Mouse (Mus musculus) heart, embryonic 14.5 days (tissue): ENCODE measurements at regions not wholly inside any gene's neighbourhood (a gene's known extent, or its start where the extent isn't known, plus 50 kb on each side); places are given as distances from the start of the nearest gene placed in this dataset.

ENCODE experiments used
- ATAC-seq: fragments of 200-750 bp; cut with Nextera tagmentation; 2 replicates; pipeline ENCODE4 v1.8.0; 2017; ENCODE audit warnings: low read depth, moderate TSS enrichment; ENCODE audit not compliant: insufficient number of reproducible peaks, insufficient read depth, low FRiP score
- H3K27ac ChIP-seq, 2 experiments: fragments of 200-500 bp in 1 of 2; fragments of 300-500 bp in 1 of 2; sonication (generic) in 1 of 2; replicated peaks in 1 of 2; 2 replicates each; pipeline ENCODE4 v1.5.1; 2012 to 2014; ENCODE audit warnings: low read depth in 2 of 2, low read length in 2 of 2, control low read depth in 1 of 2, mild to moderate bottlenecking in 1 of 2, mixed read lengths in 1 of 2; ENCODE audit not compliant: control insufficient read depth in 1 of 2, insufficient read depth in 1 of 2
- H3K27me3 ChIP-seq: fragments of 300-500 bp; sonication (generic); 2 replicates; pipeline ENCODE4 v1.6.1; 2014; ENCODE audit warnings: mild to moderate bottlenecking, low read length, control low read depth; ENCODE audit not compliant: control insufficient read depth, insufficient read depth
- H3K36me3 ChIP-seq: fragments of 300-500 bp; sonication (generic); 2 replicates; pipeline ENCODE4 v1.6.1; 2014; ENCODE audit warnings: mild to moderate bottlenecking, control low read depth, low read length, mixed read lengths; ENCODE audit not compliant: control insufficient read depth, insufficient read depth
- H3K4me1 ChIP-seq, 2 experiments: fragments of 200-500 bp in 1 of 2; fragments of 300-500 bp in 1 of 2; sonication (generic) in 1 of 2; 2 replicates each; pipeline ENCODE4 v1.6.1; 2012 to 2014; ENCODE audit warnings: low read length in 2 of 2, control low read depth in 1 of 2, mixed read lengths in 1 of 2; ENCODE audit not compliant: control insufficient read depth in 2 of 2, insufficient read depth in 2 of 2
- H3K4me2 ChIP-seq: fragments of 300-500 bp; sonication (generic); 2 replicates; pipeline ENCODE4 v1.6.1; 2014; ENCODE audit warnings: mild to moderate bottlenecking, low read length
- H3K4me3 ChIP-seq, 2 experiments: fragments of 200-500 bp in 1 of 2; fragments of 300-500 bp in 1 of 2; sonication (generic) in 1 of 2; 2 replicates each; pipeline ENCODE4 v1.5.1; 2012 to 2014; ENCODE audit warnings: low read length in 2 of 2, mild to moderate bottlenecking in 2 of 2, control low read depth in 1 of 2, low read depth in 1 of 2, moderate library complexity in 1 of 2; ENCODE audit not compliant: control insufficient read depth in 1 of 2, insufficient read depth in 1 of 2
- H3K9ac ChIP-seq: fragments of 300-500 bp; sonication (generic); 2 replicates; pipeline ENCODE4 v1.6.1; 2014; ENCODE audit warnings: mild to moderate bottlenecking, low read length
- H3K9me3 ChIP-seq: fragments of 300-500 bp; sonication (generic); 2 replicates; pipeline ENCODE4 v1.6.1; 2016; ENCODE audit warnings: low read length, control low read depth; ENCODE audit not compliant: control insufficient read depth
- WGBS: fragments of 180-500 bp; shearing (Covaris S2); extraction: QIAGEN DNeasy Blood & Tissue Kit; methylation state at CpG from one replicate; pipeline ENCODE4 v1.1.7; 2014; 5-methylcytosine and 5-hydroxymethylcytosine counted together

GRCm38 (mm10) chr13:59909400-59909799, 86.5 kb upstream of the Tut7 start:
- WGBS = 77% methylated on average over 4 of the region's 4 CpGs
- 0 out of 2 replicates have a peak, but pooled peaks cover 3% of the 10 kb centered on the region for H3K9me3 ChIP-seq
- no peak overlapping the region for H3K9ac ChIP-seq
- ATAC-seq = no peak
- no peaks in the 10 kb centered on the region for H3K36me3 ChIP-seq
- H3K27ac ChIP-seq = no peak overlapping the region
- peaks cover 4 to 10% of the 10 kb centered on the region in 2 experiments; a peak in 3 of 4 replicates for H3K4me1 ChIP-seq
- no peak overlapping the region for H3K4me3 ChIP-seq
- H3K27me3 ChIP-seq = no peaks in the 10 kb centered on the region
- no peak overlapping the region for H3K4me2 ChIP-seq

- H3K27me3 ChIP-seq = no peaks in the 10 kb centered on the region
- WGBS = 79% methylated on average over 4 of the region's 4 CpGs
- no peak overlapping the region for H3K9ac ChIP-seq
- H3K4me3 ChIP-seq = no peak overlapping the region
- no peak overlapping the region for H3K4me2 ChIP-seq
- H3K36me3 ChIP-seq = no peaks in the 10 kb centered on the region
- no peak overlapping the region for H3K27ac ChIP-seq
- no peak for ATAC-seq
- H3K9me3 ChIP-seq = 0 out of 2 replicates have a peak, but pooled peaks cover 3% of the 10 kb centered on the region
- H3K4me1 ChIP-seq = peaks cover 4 to 10% of the 10 kb centered on the region in 2 experiments; a peak in 3 of 4 replicates
These were observed 85.8 kb upstream of the Tut7 start for GRCm38 (mm10) chr13:59908786-59909185.

GRCm38 (mm10) chr13:59905488-59905887, 82.5 kb upstream of the Tut7 start:
- Histone ChIP-seq H3K4me2 (no peak overlapping the region), H3K27ac (no peak overlapping the region), H3K4me3 (no peak overlapping the region), H3K36me3 (no peaks in the 10 kb centered on the region), H3K9me3 (0 out of 2 replicates have a peak, but pooled peaks cover 3% of the 10 kb centered on the region), H3K9ac (no peak overlapping the region), H3K27me3 (no peaks in the 10 kb centered on the region), H3K4me1 (peaks cover 3% of the 10 kb centered on the region in 2 experiments; a peak in 3 of 4 replicates)
- no peak for ATAC-seq
- WGBS = 75% methylated on average over 3 of the region's 3 CpGs

DNA sequence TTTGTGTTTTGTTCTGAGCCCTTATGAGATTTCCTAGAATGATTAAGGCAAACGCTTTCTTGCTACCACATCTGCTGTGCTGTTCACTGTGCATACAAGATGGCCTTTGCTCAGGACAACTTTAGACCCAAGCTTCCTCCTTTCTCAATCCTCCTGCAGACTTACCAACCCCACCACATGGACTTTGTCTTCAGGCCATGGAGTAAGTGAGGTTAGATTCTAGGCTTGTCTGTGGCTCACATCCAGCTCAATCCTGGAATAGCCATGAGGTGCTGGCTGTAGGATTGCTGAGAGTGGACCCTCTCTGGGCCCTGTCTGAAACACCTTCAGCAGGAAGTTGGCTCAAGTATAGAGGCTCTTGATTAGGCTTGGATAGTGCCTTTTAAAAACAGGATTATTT, 81.5 kb upstream of the Tut7 start:
- Histone ChIP-seq H3K9ac (no peak overlapping the region), H3K4me2 (no peak overlapping the region), H3K27ac (no peak overlapping the region), H3K36me3 (no peaks in the 10 kb centered on the region), H3K27me3 (no peaks in the 10 kb centered on the region), H3K4me3 (no peak overlapping the region), H3K9me3 (0 out of 2 replicates have a peak, but pooled peaks cover 3% of the 10 kb centered on the region), H3K4me1 (no peaks in the 10 kb centered on the region)
- 95% methylated on average over 1 of the region's 1 CpGs for WGBS
- no peak for ATAC-seq

DNA sequence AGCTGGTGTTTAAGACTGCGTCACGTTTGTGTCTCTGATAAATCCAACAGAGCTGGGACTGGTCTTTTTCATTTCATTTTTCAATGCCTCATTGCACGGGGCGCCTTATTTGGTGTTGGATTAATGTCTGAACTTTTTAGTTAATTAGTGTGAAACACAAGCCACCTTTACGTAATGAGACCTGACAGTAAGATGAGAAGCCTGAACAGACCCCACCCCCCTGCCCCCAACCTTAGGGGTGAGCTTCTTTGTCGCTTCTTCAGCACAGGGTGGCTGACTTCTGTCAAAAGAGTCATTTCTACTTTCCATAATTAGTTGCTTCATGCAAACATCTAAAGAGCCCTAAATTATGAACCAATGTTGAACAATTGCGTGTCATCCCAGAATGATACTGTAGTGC, 76.6 kb upstream of the Tut7 start:
- no peak overlapping the region for H3K4me3 ChIP-seq
- H3K9ac ChIP-seq = no peak overlapping the region
- no peaks in the 10 kb centered on the region for H3K4me1 ChIP-seq
- no peaks in the 10 kb centered on the region for H3K9me3 ChIP-seq
- no peaks in the 10 kb centered on the region for H3K27me3 ChIP-seq
- ATAC-seq = no peak
- 73% methylated on average over 7 of the region's 7 CpGs for WGBS
- H3K36me3 ChIP-seq = no peaks in the 10 kb centered on the region
- H3K27ac ChIP-seq = no peak overlapping the region
- H3K4me2 ChIP-seq = no peak overlapping the region

DNA sequence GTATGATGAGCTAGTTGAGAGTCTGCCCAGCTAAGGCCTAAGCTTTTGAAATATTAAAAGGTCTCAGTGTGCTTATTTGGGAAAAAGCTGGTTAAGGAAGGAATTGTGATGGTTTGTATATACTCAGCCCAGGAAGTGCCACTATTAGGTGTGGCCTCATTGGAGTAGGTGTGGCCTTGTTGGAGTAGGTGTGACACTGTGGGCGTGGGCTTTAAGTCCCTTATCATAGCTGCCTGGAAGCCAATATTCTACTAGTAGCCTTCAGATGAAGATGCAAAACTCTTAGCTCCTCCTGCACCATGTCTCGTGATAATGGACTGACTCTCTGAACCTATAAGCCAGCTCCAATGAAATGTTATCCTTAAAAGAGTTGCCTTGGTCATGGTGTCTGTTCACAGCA, 72.8 kb upstream of the Tut7 start:
- Histone ChIP-seq H3K4me2 (no peak overlapping the region), H3K27ac (no peak overlapping the region), H3K9ac (no peak overlapping the region), H3K4me1 (peaks cover 4 to 10% of the 10 kb centered on the region in 2 experiments; a peak in 3 of 4 replicates), H3K36me3 (no peaks in the 10 kb centered on the region), H3K9me3 (no peaks in the 10 kb centered on the region), H3K27me3 (no peaks in the 10 kb centered on the region), H3K4me3 (no peak overlapping the region)
- WGBS = 83% methylated on average over 2 of the region's 2 CpGs
- ATAC-seq = no peak

DNA sequence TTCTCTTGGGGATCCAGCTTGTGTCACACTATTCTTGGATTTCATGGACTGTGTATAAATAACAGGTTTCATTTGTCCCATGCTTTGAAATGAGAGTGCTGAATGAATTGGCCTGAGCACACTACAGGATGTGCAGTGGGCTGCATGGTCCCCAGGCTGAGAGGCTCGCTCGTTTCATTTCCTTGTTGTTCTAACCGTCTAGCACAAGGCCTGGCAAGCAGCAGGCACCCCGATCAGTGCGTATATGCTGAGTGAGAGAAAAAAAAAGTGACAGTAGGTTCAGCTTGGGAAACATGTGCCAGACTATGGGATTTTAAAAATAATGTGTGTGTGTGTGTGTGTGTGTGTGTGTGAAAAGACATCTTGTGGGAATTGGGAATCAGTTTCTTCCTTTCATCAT, 71.1 kb upstream of the Tut7 start:
- ATAC-seq = no peak
- H3K4me1 ChIP-seq = peaks cover 4 to 14% of the 10 kb centered on the region in 2 experiments; a peak in 3 of 4 replicates
- H3K9me3 ChIP-seq = no peaks in the 10 kb centered on the region
- H3K9ac ChIP-seq = no peak overlapping the region
- H3K4me3 ChIP-seq = no peak overlapping the region
- WGBS = 47% methylated on average over 5 of the region's 5 CpGs
- H3K27me3 ChIP-seq = no peaks in the 10 kb centered on the region
- no peak overlapping the region for H3K4me2 ChIP-seq
- no peaks in the 10 kb centered on the region for H3K36me3 ChIP-seq
- H3K27ac ChIP-seq = no peak overlapping the region

DNA sequence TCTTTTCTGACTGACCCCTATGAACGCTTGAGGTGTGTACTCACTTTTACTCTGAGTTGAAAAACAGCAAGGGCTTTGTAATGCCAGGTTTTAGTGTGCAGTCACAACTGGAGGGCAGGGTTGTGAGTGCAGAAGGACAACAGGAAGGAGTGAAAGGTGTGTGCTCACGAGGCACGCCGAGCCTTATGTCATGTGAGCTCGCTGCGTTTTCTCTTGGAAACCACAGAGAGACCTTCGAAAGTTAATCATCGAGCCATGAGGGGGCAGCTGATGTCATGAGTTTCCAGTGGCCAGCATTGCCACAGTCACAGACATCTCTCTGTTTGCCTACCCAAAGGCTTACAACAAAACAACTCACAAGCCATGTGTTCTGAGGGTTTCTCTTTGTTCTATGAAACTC, 70.0 kb upstream of the Tut7 start:
- Histone ChIP-seq H3K27me3 (no peaks in the 10 kb centered on the region), H3K36me3 (no peaks in the 10 kb centered on the region), H3K4me2 (no peak overlapping the region), H3K9me3 (no peaks in the 10 kb centered on the region), H3K4me1 (peaks cover 5 to 14% of the 10 kb centered on the region in 2 experiments; a peak in 3 of 4 replicates), H3K27ac (no peak overlapping the region), H3K9ac (no peak overlapping the region), H3K4me3 (no peak overlapping the region)
- 65% methylated on average over 8 of the region's 8 CpGs for WGBS
- ATAC-seq = no peak
